Mouse (Mus musculus) embryonic stem cell, embryonic (primary cell): ENCODE measurements around the gene Lep.

Experiments
- CTCF ChIA-PET, 4 experiments: fragments of 300-600 bp in 2 of 4; fragments of 350-600 bp in 2 of 4; sonication (Branson Sonifier 250); formaldehyde crosslinking; loops; one replicate each; lab custom pipeline; 2022; ENCODE audit warnings: inconsistent platforms in 2 of 4; lab: Charles Lee
- POLR2A ChIA-PET, 4 experiments: fragments of 300-600 bp in 2 of 4; fragments of 350-600 bp in 2 of 4; sonication (Branson Sonifier 250); formaldehyde crosslinking; loops; one replicate each; lab custom pipeline; 2022; ENCODE audit warnings: antibody characterized with exemption in 4 of 4, inconsistent platforms in 1 of 4; lab: Charles Lee

The Lep gene

DNA sequence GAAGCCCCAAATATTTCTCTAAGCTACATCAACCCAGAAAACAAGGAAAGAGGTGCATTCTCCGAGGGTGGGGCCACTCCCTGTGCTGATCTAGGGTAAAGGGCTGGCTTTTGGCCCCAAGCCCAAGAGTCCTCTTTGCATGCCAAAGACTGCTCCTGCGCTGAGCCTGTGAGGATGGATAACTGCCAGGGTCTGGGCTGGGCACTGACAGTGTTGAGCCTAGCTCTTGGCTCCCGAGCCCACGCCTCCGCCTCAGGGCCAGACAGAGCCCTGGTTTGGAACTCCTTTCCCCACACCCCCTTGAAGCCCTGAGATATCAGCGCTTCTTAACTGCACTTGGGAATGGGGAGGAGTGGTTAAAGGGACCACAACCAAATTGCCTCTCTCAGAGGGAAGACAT lies 28.8 kb upstream of the Lep start:
- ChIA-PET CTCF (interaction anchor here in 1 of 4 experiments (0.6 kb wide), 1 partner anchor 74 kb away, joined by 3 read pairs; no protein-coding TSS in a partner anchor), POLR2A (no interaction called here)

DNA sequence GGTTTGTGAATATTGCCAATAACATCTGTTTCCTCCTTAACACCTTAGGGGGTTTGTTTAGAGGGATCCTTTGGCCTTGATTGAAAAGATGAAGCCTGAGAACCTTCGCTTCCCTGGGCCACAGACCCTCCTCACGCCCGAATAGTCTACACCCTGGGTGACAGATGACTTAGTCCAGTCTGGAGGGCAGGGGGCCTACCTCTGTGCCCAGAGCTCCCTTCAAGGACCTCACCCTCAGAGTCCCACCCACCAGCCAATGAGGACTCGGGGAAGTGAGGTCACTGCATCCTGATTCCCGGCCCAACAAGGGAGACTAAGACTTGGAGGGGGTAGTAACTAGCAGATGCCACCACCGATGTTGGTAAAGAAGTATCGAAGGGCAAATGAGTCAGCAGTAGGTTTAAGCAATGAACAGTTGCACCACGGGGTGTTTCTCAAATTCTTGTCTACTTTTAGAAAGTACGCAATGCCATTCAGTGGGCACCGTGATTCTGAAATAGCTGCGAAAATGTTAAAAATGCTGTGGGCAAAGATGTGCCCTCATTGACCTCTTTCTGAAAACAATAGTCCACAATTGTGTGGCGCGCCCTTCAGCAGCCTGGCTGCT lies 28.2 kb upstream of the Lep start:
- POLR2A ChIA-PET, result interaction anchor here in 1 of 4 experiments (1.2 kb wide), 1 partner anchor 15 kb away, joined by 3 read pairs; no protein-coding TSS in a partner anchor
- CTCF ChIA-PET, result interaction anchor here in 1 of 4 experiments (1.5 kb wide), 1 partner anchor 8 kb away, joined by 7 read pairs; no protein-coding TSS in a partner anchor

- CTCF ChIA-PET, result interaction anchor here in 3 of 4 experiments (0.9 to 1.5 kb wide), 3 partner anchors 8 to 9 kb away, joined by 4 to 7 read pairs (median 4); no protein-coding TSS in a partner anchor
- POLR2A ChIA-PET, result interaction anchor here in 3 of 4 experiments (0.5 to 1.3 kb wide), 7 partner anchors 11 to 567 kb away, joined by 3 to 4 read pairs (median 3); no protein-coding TSS in a partner anchor
Observed at GRCm38 (mm10) chr6:29032411-29032810, 27.6 kb upstream of the Lep start.

DNA sequence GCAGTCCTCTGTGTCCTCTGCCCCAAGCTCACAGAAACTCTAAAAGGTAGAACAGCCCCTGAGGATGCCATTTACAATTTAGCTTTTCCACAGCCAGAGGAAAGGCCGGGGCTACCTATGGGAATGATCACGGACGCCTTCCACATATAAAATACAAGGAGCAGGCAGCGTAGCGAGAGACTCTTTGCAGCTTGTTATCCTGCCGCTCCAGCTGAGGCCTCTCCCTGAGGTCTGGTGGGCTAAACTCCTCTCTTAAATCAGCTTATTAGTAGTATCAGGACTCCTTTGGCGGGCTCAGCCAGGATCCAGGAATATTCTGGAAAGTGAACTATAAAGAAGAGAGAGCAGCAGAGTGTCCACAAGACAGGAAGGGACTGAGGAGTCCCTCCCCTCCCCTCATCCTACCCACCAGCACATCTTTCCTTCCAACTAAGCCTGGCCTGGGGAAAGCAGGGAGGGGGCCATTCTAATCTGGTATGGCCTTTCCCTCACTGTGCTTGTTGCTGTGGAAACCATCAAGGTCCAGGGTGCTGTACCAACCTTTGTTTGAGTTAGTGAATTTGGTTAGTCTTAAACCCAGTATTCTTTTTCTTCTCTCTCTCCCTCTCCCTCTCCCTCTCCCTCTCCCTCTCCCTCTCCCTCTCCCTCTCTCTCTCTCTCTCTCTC lies 25.9 kb upstream of the Lep start:
- POLR2A ChIA-PET, result interaction anchor here in 2 of 4 experiments (0.6 to 2.2 kb wide), 4 partner anchors 10 to 435 kb away, joined by 3 to 7 read pairs (median 4); no protein-coding TSS in a partner anchor
- CTCF ChIA-PET, result interaction anchor here in 2 of 4 experiments (0.6 to 1.5 kb wide), 3 partner anchors 10 to 103 kb away, joined by 3 to 7 read pairs (median 3); no protein-coding TSS in a partner anchor

- ChIA-PET POLR2A (interaction anchor here in 2 of 4 experiments (0.8 to 1.7 kb wide), 4 partner anchors 9 to 79 kb away, joined by 3 to 7 read pairs (median 4); no protein-coding TSS in a partner anchor), CTCF (interaction anchor here (0.5 to 2.4 kb wide), 5 partner anchors 9 to 204 kb away, joined by 3 to 7 read pairs (median 5); no protein-coding TSS in a partner anchor)
Observed at GRCm38 (mm10) chr6:29036698-29037097, 23.3 kb upstream of the Lep start.

- ChIA-PET CTCF (interaction anchor here in 3 of 4 experiments (0.7 to 1.2 kb wide), 4 partner anchors 8 to 870 kb away, joined by 3 read pairs; no protein-coding TSS in a partner anchor), POLR2A (interaction anchor here in 1 of 4 experiments (1.0 kb wide), 1 partner anchor 23 kb away, joined by 3 read pairs; no protein-coding TSS in a partner anchor)
Observed at GRCm38 (mm10) chr6:29040266-29040665, 19.8 kb upstream of the Lep start.

GRCm38 (mm10) chr6:29044029-29044428 lies 16.0 kb upstream of the Lep start:
- ChIA-PET POLR2A (no interaction called here), CTCF (interaction anchor here in 1 of 4 experiments (0.6 to 0.8 kb wide), 2 partner anchors 20 to 204 kb away, joined by 3 to 6 read pairs; no protein-coding TSS in a partner anchor)

- CTCF ChIA-PET, result interaction anchor here in 1 of 4 experiments (0.6 kb wide), 1 partner anchor 1296 kb away, joined by 4 read pairs; no protein-coding TSS in a partner anchor
- POLR2A ChIA-PET, result no interaction called here
Observed at GRCm38 (mm10) chr6:29049926-29050325, 10.1 kb upstream of the Lep start.

DNA sequence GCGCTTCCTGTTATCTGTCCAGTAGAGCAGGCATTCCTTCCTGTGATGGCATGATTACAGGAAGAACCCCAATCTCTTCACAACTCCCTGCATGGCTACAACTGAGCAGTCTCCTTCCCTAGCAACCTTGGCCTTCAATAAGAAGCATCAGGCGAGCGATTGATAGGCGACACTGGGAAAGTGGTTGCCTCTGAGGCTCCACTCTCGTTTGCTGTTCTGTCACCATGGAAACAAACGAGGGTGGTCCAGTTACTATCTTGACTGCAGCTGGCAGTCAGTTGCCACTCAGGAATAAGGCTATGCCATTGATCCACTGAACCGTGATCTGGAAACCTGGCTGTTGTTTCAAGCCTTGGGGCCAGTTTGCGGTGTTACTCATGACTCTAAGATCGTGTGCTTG lies 7.8 kb upstream of the Lep start:
- ChIA-PET CTCF (no interaction called here), POLR2A (interaction anchor here in 1 of 4 experiments (1.1 kb wide), 1 partner anchor 120 kb away, joined by 3 read pairs; no protein-coding TSS in a partner anchor)

GRCm38 (mm10) chr6:29053181-29053580 lies 6.8 kb upstream of the Lep start:
- ChIA-PET CTCF (no interaction called here), POLR2A (interaction anchor here in 1 of 4 experiments (0.6 kb wide), 1 partner anchor 516 kb away, joined by 4 read pairs; no protein-coding TSS in a partner anchor)

- POLR2A ChIA-PET, result no interaction called here
Observed at GRCm38 (mm10) chr6:29056377-29056776, 3.6 kb upstream of the Lep start.

DNA sequence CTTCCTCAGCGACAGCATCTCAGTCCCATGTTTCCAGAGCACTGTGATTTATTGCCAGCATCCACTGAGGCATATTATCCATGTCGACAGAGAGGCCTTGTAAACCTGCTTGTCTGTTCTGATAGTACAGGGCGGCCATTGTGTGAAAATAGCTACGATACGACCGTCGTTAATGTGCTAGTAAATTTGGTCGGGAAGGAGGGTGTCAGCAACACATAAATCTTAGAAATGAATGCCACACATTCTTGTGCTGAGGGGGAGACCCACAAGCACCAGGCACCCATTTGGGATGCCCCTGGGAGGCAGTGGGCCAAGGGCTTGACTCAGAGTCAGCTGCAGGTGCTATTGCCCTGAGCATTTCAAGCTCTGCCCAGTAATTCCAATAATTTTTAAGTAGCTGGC lies 6.4 kb downstream of the Lep start:
- POLR2A ChIA-PET, result interaction anchor here in 1 of 4 experiments (0.6 to 1.3 kb wide), 3 partner anchors 39 to 582 kb away, joined by 3 read pairs; partner anchors contain the start of gene Rbm28
- CTCF ChIA-PET, result no interaction called here

More at GRCm38 (mm10) chr6:29056377-29056776, 3.6 kb upstream of the Lep start:
- CTCF ChIA-PET, result no interaction called here

DNA sequence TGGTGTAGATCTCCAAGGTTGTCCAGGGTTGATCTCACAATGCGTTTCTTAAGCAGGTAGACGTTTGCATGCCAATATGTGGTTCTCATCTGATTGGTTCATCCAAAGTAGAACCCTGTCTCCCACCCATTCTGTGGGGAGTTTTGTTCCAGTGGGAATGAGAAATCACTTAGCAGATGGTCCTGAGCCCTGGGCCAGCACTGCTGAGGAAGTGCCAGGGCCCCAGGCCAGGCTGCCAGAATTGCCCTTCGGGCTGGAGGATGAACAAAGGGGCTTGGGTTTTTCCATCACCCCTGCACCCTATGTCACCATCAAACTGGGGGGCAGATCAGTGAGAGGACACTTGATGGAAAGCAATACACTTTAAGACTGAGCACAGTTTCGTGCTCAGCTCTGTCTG lies 12.2 kb downstream of the Lep start:
- POLR2A ChIA-PET, result interaction anchor here in 1 of 4 experiments (1.1 kb wide), 1 partner anchor 73 kb away, joined by 3 read pairs; no protein-coding TSS in a partner anchor
- CTCF ChIA-PET, result no interaction called here

DNA sequence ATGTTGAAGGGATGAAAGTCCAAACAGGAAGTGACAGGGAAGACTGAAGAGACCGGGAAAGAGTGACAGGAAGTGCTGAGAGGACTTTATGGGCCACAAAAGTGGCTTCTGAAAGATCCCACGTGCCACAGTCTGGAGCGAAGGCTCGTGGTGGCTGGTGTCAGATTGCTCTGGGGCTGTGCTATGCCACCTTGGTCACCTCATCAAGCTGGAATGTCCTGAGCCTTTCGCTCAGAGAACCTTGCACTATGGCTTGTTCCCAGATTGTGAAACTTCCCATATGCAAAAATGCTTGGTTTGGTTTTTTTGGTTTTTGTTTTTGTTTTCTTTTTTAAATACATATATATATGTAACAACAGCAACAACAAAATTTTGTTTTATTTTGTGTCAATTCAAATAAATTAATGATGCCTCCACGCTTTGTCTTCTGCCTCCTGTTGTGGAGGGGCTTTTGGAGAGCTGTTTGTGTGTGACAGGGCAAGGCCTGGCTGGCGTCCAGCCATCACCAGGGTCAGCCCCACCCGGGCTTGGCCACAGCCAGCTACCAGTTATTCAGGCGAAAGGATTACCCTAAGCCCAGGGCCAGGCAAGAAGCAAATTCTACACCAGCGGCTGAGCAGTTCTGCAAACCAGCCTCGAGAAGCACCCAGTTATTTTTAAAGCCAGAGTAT lies 13.6 kb downstream of the Lep start:
- CTCF ChIA-PET, result no interaction called here
- POLR2A ChIA-PET, result interaction anchor here in 1 of 4 experiments (0.7 to 1.1 kb wide), 2 partner anchors 72 to 338 kb away, joined by 3 to 4 read pairs; no protein-coding TSS in a partner anchor

- CTCF ChIA-PET, result interaction anchor here in 1 of 4 experiments (0.6 kb wide), 1 partner anchor 99 kb away, joined by 3 read pairs; no protein-coding TSS in a partner anchor
- POLR2A ChIA-PET, result interaction anchor here in 1 of 4 experiments (0.7 kb wide), 1 partner anchor 337 kb away, joined by 4 read pairs; no protein-coding TSS in a partner anchor
Observed at GRCm38 (mm10) chr6:29074133-29074469, 14.1 kb downstream of the Lep start.

DNA sequence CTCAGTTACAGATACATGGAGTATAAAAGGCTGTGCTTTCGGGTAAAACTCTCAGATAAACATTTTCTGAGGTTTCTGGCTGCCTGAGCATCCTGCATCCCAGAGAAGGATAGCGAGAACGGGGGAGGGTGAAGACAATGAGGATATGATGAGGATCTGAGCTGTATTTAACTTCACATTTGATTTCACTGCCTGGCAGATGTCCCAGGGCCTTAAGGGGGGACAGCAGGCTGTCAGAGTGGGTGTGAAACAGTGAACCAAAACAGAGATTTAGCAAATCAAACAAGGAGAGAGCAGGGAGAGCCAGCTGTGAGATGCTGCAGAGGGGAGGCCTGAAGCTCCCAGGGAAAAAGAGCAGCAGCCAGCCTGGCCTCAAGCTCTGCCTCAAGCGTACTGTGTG lies 19.3 kb downstream of the Lep start:
- ChIA-PET POLR2A (interaction anchor here in 2 of 4 experiments (1.3 to 1.4 kb wide), 2 partner anchors 9 to 12 kb away, joined by 3 read pairs; no protein-coding TSS in a partner anchor), CTCF (interaction anchor here in 1 of 4 experiments (0.6 kb wide), 2 partner anchors 12 to 43 kb away, joined by 3 to 7 read pairs; no protein-coding TSS in a partner anchor)

GRCm38 (mm10) chr6:29081826-29082363 lies 21.9 kb downstream of the Lep start:
- POLR2A ChIA-PET, result no interaction called here
- CTCF ChIA-PET, result interaction anchor here in 1 of 4 experiments (0.8 kb wide), 1 partner anchor 11 kb away, joined by 3 read pairs; no protein-coding TSS in a partner anchor
